ENCODE assay signal across 8 mouse cellular contexts in the genomic region with DNA sequence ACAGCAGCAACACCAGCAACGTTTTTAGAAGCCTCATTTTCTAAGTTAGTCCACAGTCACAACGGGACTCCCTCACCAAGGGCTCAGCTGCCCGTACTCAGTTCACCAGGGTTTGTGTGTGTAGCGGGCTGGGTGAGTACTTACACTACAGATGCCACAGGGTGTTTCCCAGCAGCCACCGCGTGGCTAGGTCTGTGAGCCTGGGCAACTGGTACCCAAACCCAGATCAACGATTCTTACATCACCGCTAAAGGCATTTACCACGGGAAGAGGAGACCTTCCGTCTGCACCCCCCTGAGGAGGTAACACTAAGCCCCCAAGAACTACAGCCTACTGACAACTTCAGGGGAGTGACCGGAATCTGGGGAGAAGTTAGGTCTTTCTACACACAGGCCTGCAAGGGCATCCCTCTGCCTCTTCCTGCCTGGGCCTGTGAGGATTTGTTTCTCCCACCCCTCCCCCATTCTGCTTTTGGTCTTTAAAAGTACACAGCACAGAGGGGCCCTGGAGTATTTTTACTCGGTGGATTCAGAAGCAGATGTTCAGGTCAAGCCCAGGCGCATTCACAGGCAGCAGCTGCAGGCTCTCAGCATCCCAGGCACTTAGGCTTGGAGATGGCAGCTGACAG.
DNase-seq lines count a peak whose midpoint lies in the region; ATAC-seq and TF ChIP-seq lines count a peak whose summit lies in the region.

No protein-coding gene starts in this region.

- no peaks in the 10 kb centered on the region for H3K27me3 ChIP-seq in heart, embryonic 11.5 days (ENCODE audit: control insufficient read depth, insufficient read depth, low read length)
- no peaks in the 10 kb centered on the region for H3K27me3 ChIP-seq in kidney, embryonic 15.5 days
- no peaks in the 10 kb centered on the region for H3K27me3 ChIP-seq in stomach, embryonic 16.5 days (ENCODE audit: control insufficient read depth, insufficient read depth, low read length)

- peak overlapping the region; percentile 61 for H3K4me2 ChIP-seq in heart, embryonic 11.5 days
- H3K4me2 ChIP-seq in kidney, embryonic 15.5 days, result peak overlapping the region; percentile 56
- H3K4me2 ChIP-seq in stomach, embryonic 16.5 days (ENCODE audit: low read depth, low read length), result peak overlapping the region; percentile 43

- H3K27ac ChIP-seq in bone marrow, adult 2 months (ENCODE audit: control insufficient read depth, insufficient read depth, low read depth, low read length, poor library complexity), result no peak overlapping the region
- H3K27ac ChIP-seq in heart, embryonic 11.5 days (ENCODE audit: low read depth, low read length), result peak overlapping the region; percentile 84
- H3K27ac ChIP-seq in kidney, embryonic 15.5 days, result peak overlapping the region; percentile 98
- H3K27ac ChIP-seq in stomach, embryonic 16.5 days (ENCODE audit: low read length), result peak overlapping the region; percentile 97

- no peaks in the 10 kb centered on the region for H3K9me3 ChIP-seq in heart, embryonic 11.5 days (replicated peaks; ENCODE audit: control insufficient read depth, low read length)
- H3K9me3 ChIP-seq in kidney, embryonic 15.5 days (replicated peaks), result no peaks in the 10 kb centered on the region
- H3K9me3 ChIP-seq in stomach, embryonic 16.5 days (replicated peaks; ENCODE audit: control insufficient read depth, low read length), result no peaks in the 10 kb centered on the region

- WGBS in bone marrow, adult 2 months, result 16% methylated on average over 13 of the region's 13 CpGs
- WGBS in heart, embryonic 11.5 days (ENCODE audit: insufficient replicate concordance), result 19% methylated on average over 13 of the region's 13 CpGs
- WGBS in kidney, embryonic 15.5 days, result 14% methylated on average over 13 of the region's 13 CpGs
- WGBS in stomach, embryonic 16.5 days, result 17% methylated on average over 13 of the region's 13 CpGs

- no peak for TF ChIP-seq POLR2A in bone marrow, adult 2 months (IDR thresholded peaks at IDR 0.05; ENCODE audit: borderline replicate concordance, control insufficient read depth, low read depth, low read length)

- no peaks in the 10 kb centered on the region for H3K36me3 ChIP-seq in heart, embryonic 11.5 days (ENCODE audit: control insufficient read depth, insufficient read depth, low read length)
- no peaks in the 10 kb centered on the region for H3K36me3 ChIP-seq in kidney, embryonic 15.5 days
- no peaks in the 10 kb centered on the region for H3K36me3 ChIP-seq in stomach, embryonic 16.5 days (ENCODE audit: control insufficient read depth, insufficient read depth, low read length)

- peak; percentile 80 for ATAC-seq in CD4-positive, CD25-positive, alpha-beta regulatory T cell, adult 4 months
- ATAC-seq in heart, embryonic 11.5 days (replicated peaks; ENCODE audit: insufficient number of reproducible peaks, low FRiP score, low TSS enrichment), result no peak
- ATAC-seq in kidney, embryonic 15.5 days (replicated peaks; ENCODE audit: low FRiP score), result peak; percentile 59
- peak; percentile 35; the same call in 1 of the 2 replicates for ATAC-seq in stomach, embryonic 16.5 days (ENCODE audit: insufficient read depth, low FRiP score)

- DNase-seq in lung, postnatal 36 days, result peak; percentile 78
- no peak for DNase-seq in cerebellum, postnatal 25 days
- no peak for DNase-seq in adrenal gland, postnatal 4 days (ENCODE audit: low spot score in 2 of 2)

- H3K4me3 ChIP-seq in bone marrow, adult 2 months (replicated peaks; ENCODE audit: control insufficient read depth, low read depth, low read length), result peak overlapping the region; percentile 42
- H3K4me3 ChIP-seq in heart, embryonic 11.5 days (ENCODE audit: low read depth, low read length), result peak overlapping the region; percentile 30
- H3K4me3 ChIP-seq in kidney, embryonic 15.5 days (replicated peaks), result peak overlapping the region; percentile 20
- H3K4me3 ChIP-seq in stomach, embryonic 16.5 days (replicated peaks; ENCODE audit: low read length), result peak overlapping the region; percentile 25

- H3K9ac ChIP-seq in heart, embryonic 11.5 days (ENCODE audit: low read depth, low read length), result peak overlapping the region; percentile 65
- H3K9ac ChIP-seq in kidney, embryonic 15.5 days, result peak overlapping the region; percentile 21; the same call in 1 of the 2 replicates
- peak overlapping the region; percentile 62 for H3K9ac ChIP-seq in stomach, embryonic 16.5 days (ENCODE audit: low read length)

- TF ChIP-seq CTCF in bone marrow, adult 2 months (IDR thresholded peaks at IDR 0.05; ENCODE audit: control insufficient read depth, insufficient read depth, low read length), result no peak

- H3K4me1 ChIP-seq in bone marrow, adult 2 months (ENCODE audit: control insufficient read depth, insufficient read depth, low read length), result no peaks in the 10 kb centered on the region; the same call in 1 of the 2 replicates
- peaks cover 45% of the 10 kb centered on the region for H3K4me1 ChIP-seq in heart, embryonic 11.5 days (ENCODE audit: control insufficient read depth, insufficient read depth, low read length)
- H3K4me1 ChIP-seq in kidney, embryonic 15.5 days, result peaks cover 80% of the 10 kb centered on the region
- peaks cover 39% of the 10 kb centered on the region for H3K4me1 ChIP-seq in stomach, embryonic 16.5 days (ENCODE audit: control insufficient read depth, insufficient read depth, low read length)
